In the genomic region with DNA sequence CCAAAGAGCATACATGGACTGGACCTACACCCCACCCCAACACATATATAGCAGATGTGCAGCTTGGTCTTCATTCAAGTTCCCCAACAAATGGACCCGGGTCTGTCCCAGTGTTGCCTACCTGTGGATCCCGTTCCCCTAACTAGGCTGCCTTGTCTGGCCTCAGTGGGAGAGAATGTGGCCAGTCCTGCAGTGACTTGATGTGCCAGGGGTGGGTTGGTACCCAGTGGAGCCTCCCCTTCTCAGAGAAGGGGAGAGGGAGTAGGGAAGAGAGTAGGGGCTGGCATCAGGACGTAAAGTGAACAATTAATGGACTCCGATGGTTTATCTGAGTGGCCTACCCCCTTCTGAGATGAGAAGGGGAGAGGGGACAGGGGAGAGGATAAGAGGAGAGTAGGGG, we compare ENCODE assay signal across 8 mouse cellular contexts. TPM values are rescaled to one million over a fixed set of nuclear protein-coding genes. Genes with fewer than 3 reads are reported as not detected.
A peak's percentile ranks its signal among the peaks of the same experiment; 100 is the strongest.
DNase-seq lines count a peak whose midpoint lies in the region; ATAC-seq lines count a peak whose summit lies in the region.

No protein-coding gene starts in this region.

- no peak for ATAC-seq in liver, embryonic 11.5 days (replicated peaks; ENCODE audit: low FRiP score)

- H3K36me3 ChIP-seq in liver, embryonic 11.5 days (ENCODE audit: control insufficient read depth, insufficient read depth, low read length): peaks cover 9% of the 10 kb centered on the region; the same call in 1 of the 2 replicates

- WGBS in liver, embryonic 11.5 days: 43% methylated on average over 4 of the region's 4 CpGs

- peaks cover 12% of the 10 kb centered on the region; the same call in 1 of the 2 replicates for H3K4me1 ChIP-seq in liver, embryonic 11.5 days (replicated peaks; ENCODE audit: control insufficient read depth, insufficient read depth, low read length)

- no peaks in the 10 kb centered on the region for H3K9me3 ChIP-seq in liver, embryonic 11.5 days (ENCODE audit: control insufficient read depth, low read length)

- peak overlapping the region; percentile 90 for H3K4me3 ChIP-seq in liver, embryonic 11.5 days (ENCODE audit: low read depth, low read length)

- H3K27ac ChIP-seq in liver, embryonic 11.5 days (ENCODE audit: low read depth, low read length): no peak overlapping the region

- DNase-seq in adrenal gland, adult (ENCODE audit: inconsistent age in 2 of 2, low spot score in 1 of 2): peak; percentile 20 to 40
- DNase-seq in adrenal gland, adult 8-10 months: no peak
- DNase-seq in thymus, postnatal 4 days: peak; percentile 12
- DNase-seq in thymus, adult 18-20 months: no peak
- DNase-seq in liver, embryonic 11.5 days (ENCODE audit: low spot score): no peak
- no peak for DNase-seq in retina, embryonic 14.5 days (ENCODE audit: low spot score)
- DNase-seq in layer of hippocampus, postnatal 25 days (ENCODE audit: extremely low spot score in 1 of 2, low spot score in 1 of 2): no peak
- no peak for DNase-seq in adipocyte (ENCODE audit: low spot score)

- no peaks in the 10 kb centered on the region for H3K27me3 ChIP-seq in liver, embryonic 11.5 days (replicated peaks; ENCODE audit: control insufficient read depth, insufficient read depth, low read length)

- H3K4me2 ChIP-seq in liver, embryonic 11.5 days: peak overlapping the region; percentile 70

- peak overlapping the region; percentile 88 for H3K9ac ChIP-seq in liver, embryonic 11.5 days (ENCODE audit: low read depth, low read length)

RNA-seq across cellular contexts. Expression of a gene that starts 0.8 kb away (rescaled TPM):
- total RNA-seq in adrenal gland, adult 8-10 months (2022): 100 to 1,000 TPM; 157 to 197 (median 166) TPM
- polyA plus RNA-seq in liver, embryonic 11.5 days (2014; fragmentation: Nextera tagmentation; extraction: Ambion mirVana): 157 and 167 TPM in 2 replicates
- 100 to 1,000 TPM; 130 to 140 TPM for total RNA-seq in layer of hippocampus, postnatal 25 days (2021)

RNA-seq across cellular contexts. Expression of a gene that starts 23.7 kb away (rescaled TPM):
- 10 to 100 TPM in 3 of 4 experiments, 1 to 10 TPM in 1; 8.7 to 18.7 (median 12.3) TPM for total RNA-seq in adrenal gland, adult 8-10 months (2022)
- polyA plus RNA-seq in liver, embryonic 11.5 days (2014; fragmentation: Nextera tagmentation; extraction: Ambion mirVana): 2.2 and 2.9 TPM in 2 replicates
- 1 to 10 TPM; 2.6 to 2.9 TPM for total RNA-seq in layer of hippocampus, postnatal 25 days (2021)

Comparison
In these comparisons a context has a peak if more than half of its experiments do, and no peak if none do; other contexts are left out.
1. DNase-seq: peak in adrenal gland, adult (2 of 2) and thymus, postnatal 4 days (single experiment); none in adrenal gland, adult 8-10 months (single experiment), thymus, adult 18-20 months (0 of 2), liver, embryonic 11.5 days (single experiment), retina, embryonic 14.5 days (single experiment), layer of hippocampus, postnatal 25 days (0 of 2) and adipocyte (single experiment).